ENCODE assay signal across 8 mouse cellular contexts in genomic region chr4:140986711-140987395, GRCm38 (mm10). TPM values are rescaled to one million over a fixed set of nuclear protein-coding genes. Genes with fewer than 3 reads are reported as not detected.
DNase-seq lines count a peak whose midpoint lies in the region; ATAC-seq lines count a peak whose summit lies in the region.

Gene Atp13a2, plus strand, starts transcription at chr4:140986873.

- H3K4me3 ChIP-seq in hindbrain, embryonic 15.5 days, result peak within 1 kb of the TSS; percentile 89

- H3K4me1 ChIP-seq in hindbrain, embryonic 15.5 days (replicated peaks), result peaks cover 40% of the 10 kb centered on the region

- H3K27ac ChIP-seq in hindbrain, embryonic 15.5 days (replicated peaks), result peak within 1 kb of the TSS; percentile 85

- H3K9ac ChIP-seq in hindbrain, embryonic 15.5 days, result peak within 1 kb of the TSS; percentile 98

- peak within 1 kb of the TSS; percentile 79 for H3K4me2 ChIP-seq in hindbrain, embryonic 15.5 days

- ATAC-seq in hindbrain, embryonic 15.5 days (ENCODE audit: low FRiP score, low read depth), result peak; percentile 91

- DNase-seq in R1 (ENCODE audit: low read depth, low spot score), result peak; percentile 85
- DNase-seq in cerebellum, postnatal 25 days, result peak; percentile 97 to 98
- peak; percentile 94 to 96 for DNase-seq in frontal cortex, postnatal 36 days (ENCODE audit: low spot score in 2 of 2)
- DNase-seq in left cerebral cortex, adult 11 months (ENCODE audit: low spot score), result peak; percentile 85
- peak; percentile 92 to 93 for DNase-seq in lung, postnatal 4 days
- DNase-seq in retina, postnatal 7 days (ENCODE audit: low read depth, low spot score), result peak; percentile 74
- DNase-seq in urinary bladder, adult 2 months (ENCODE audit: low spot score), result peak; percentile 80

- H3K9me3 ChIP-seq in hindbrain, embryonic 15.5 days, result no peaks in the 10 kb centered on the region

- no peaks in the 10 kb centered on the region for H3K27me3 ChIP-seq in hindbrain, embryonic 15.5 days

- WGBS in hindbrain, embryonic 15.5 days, result under 1% methylated on average over 53 of the region's 58 CpGs

- H3K36me3 ChIP-seq in hindbrain, embryonic 15.5 days, result no peaks in the 10 kb centered on the region

RNA-seq across cellular contexts. Expression of gene Atp13a2, which starts in this region (rescaled TPM):
- polyA plus RNA-seq in hindbrain, embryonic 15.5 days (2015; fragmentation: Nextera tagmentation; extraction: Ambion mirVana), result 181 and 193 TPM in 2 replicates
- polyA plus RNA-seq in urinary bladder, adult 2 months (2012; rRNA removed), result 49.5 and 57.3 TPM in 2 replicates

Comparison
In these comparisons a context has a peak if more than half of its experiments do, and no peak if none do; other contexts are left out.
1. Peak in every context shown above with its lines: DNase-seq, ATAC-seq, H3K4me3 ChIP-seq and H3K27ac ChIP-seq.